In the genomic region with DNA sequence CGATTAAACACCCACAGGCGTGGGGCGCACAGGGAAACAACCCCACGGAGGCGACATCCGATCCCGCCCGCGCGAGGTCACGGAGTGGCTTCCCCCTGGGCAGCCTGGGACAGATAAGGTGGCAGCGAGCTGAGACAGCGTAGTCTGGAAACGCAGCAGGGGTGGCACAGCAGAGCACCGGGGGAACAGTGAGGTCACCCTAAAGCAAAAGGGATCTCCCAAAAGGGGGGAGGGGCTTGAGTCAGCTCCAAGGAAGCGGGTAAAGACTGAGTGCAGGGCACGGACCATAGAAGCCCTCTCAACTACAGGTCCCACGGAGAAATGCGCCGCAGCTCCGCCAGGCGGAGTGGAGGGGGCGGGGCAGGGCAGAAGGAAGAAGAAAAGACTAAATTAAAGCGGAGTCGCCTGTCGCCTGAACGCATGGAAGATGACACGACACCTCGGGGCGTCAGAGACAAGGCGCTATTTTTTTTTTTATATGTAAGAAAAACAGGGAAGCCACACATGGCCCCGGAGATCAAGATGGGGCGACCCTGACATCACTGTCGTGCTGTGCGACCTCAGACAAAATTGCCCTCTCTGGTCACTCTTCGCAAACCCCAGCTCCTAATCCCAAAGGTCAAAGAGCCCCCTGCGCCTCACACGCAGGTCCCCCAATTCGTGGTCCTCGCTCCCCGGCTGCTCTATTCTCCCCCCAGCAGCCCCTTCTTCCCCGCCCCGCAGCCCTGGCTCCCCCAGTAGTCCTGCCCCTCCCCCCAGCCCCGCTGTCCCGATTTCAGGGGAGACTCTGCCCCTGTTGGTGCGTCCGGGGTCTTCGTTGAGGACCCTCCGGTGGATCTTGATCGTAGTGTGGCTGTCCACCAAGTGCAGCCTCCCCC, we compare ENCODE assay signal across 8 mouse cellular contexts. TPM values are rescaled to one million over a fixed set of nuclear protein-coding genes. Genes with fewer than 3 reads are reported as not detected.
DNase-seq lines count a peak whose midpoint lies in the region; ATAC-seq and TF ChIP-seq lines count a peak whose summit lies in the region.

No protein-coding gene starts in this region.

- H3K27me3 ChIP-seq in cerebellum, adult 2 months (ENCODE audit: control insufficient read depth, insufficient read depth, low read length), result no peaks in the 10 kb centered on the region
- H3K27me3 ChIP-seq in heart, embryonic 10.5 days (ENCODE audit: insufficient read depth, poor library complexity, severe bottlenecking), result peaks cover 61% of the 10 kb centered on the region
- H3K27me3 ChIP-seq in lung, embryonic 15.5 days, result peaks cover 48% of the 10 kb centered on the region
- H3K27me3 ChIP-seq in neural tube, embryonic 13.5 days, result no peaks in the 10 kb centered on the region

- peak overlapping the region; percentile 99 for H3K4me2 ChIP-seq in lung, embryonic 15.5 days
- H3K4me2 ChIP-seq in neural tube, embryonic 13.5 days, result peak overlapping the region; percentile 97

- peak overlapping the region; percentile 87 for H3K4me3 ChIP-seq in layer of hippocampus, adult 2 months
- peak overlapping the region; percentile 83 for H3K4me3 ChIP-seq in cerebellum, adult 2 months (replicated peaks; ENCODE audit: insufficient read depth, low read depth, low read length)
- peak overlapping the region; percentile 70 for H3K4me3 ChIP-seq in heart, embryonic 10.5 days
- peak overlapping the region; percentile 59 for H3K4me3 ChIP-seq in lung, embryonic 15.5 days
- H3K4me3 ChIP-seq in neural tube, embryonic 13.5 days, result peak overlapping the region; percentile 93

- peak in 1 of 2 experiments; percentile 55 for DNase-seq in layer of hippocampus, adult 2 months (ENCODE audit: low spot score in 2 of 2)
- no peak for DNase-seq in layer of hippocampus, adult 9-10 months (ENCODE audit: low spot score)
- peak; percentile 57 to 69 for DNase-seq in cerebellum, adult 2 months
- DNase-seq in heart, embryonic 10.5 days (ENCODE audit: low spot score), result no peak
- DNase-seq in kidney, postnatal 10 days, result peak; percentile 76
- peak; percentile 76 for DNase-seq in thymus, postnatal 0 days (ENCODE audit: low spot score)

- ATAC-seq in lung, embryonic 15.5 days (ENCODE audit: borderline replicate concordance, extremely low read depth, low FRiP score, low TSS enrichment), result no peak
- ATAC-seq in neural tube, embryonic 13.5 days (ENCODE audit: low read depth), result no peak

- peak; percentile 69 for TF ChIP-seq CTCF in layer of hippocampus, adult 2 months (conservative IDR thresholded peaks at IDR 0.05)
- TF ChIP-seq CTCF in cerebellum, adult 2 months (IDR thresholded peaks at IDR 0.05; ENCODE audit: borderline replicate concordance, insufficient read depth, low read depth, low read length), result peak; percentile 54

- H3K9me3 ChIP-seq in heart, embryonic 10.5 days, result no peaks in the 10 kb centered on the region; the same call in 1 of the 2 replicates
- no peaks in the 10 kb centered on the region; the same call in 1 of the 2 replicates for H3K9me3 ChIP-seq in lung, embryonic 15.5 days
- no peaks in the 10 kb centered on the region for H3K9me3 ChIP-seq in neural tube, embryonic 13.5 days

- peaks cover 31% of the 10 kb centered on the region for H3K4me1 ChIP-seq in cerebellum, adult 2 months (ENCODE audit: control insufficient read depth, insufficient read depth, low read length)
- H3K4me1 ChIP-seq in heart, embryonic 10.5 days, result peaks cover 75% of the 10 kb centered on the region
- peaks cover 79% of the 10 kb centered on the region for H3K4me1 ChIP-seq in lung, embryonic 15.5 days
- H3K4me1 ChIP-seq in neural tube, embryonic 13.5 days (replicated peaks), result peaks cover 69% of the 10 kb centered on the region

- no peak overlapping the region for H3K9ac ChIP-seq in lung, embryonic 15.5 days
- peak overlapping the region; percentile 100 for H3K9ac ChIP-seq in neural tube, embryonic 13.5 days

- H3K36me3 ChIP-seq in heart, embryonic 10.5 days, result 0 out of 2 replicates have a peak, but pooled peaks cover 6% of the 10 kb centered on the region
- no peaks in the 10 kb centered on the region for H3K36me3 ChIP-seq in lung, embryonic 15.5 days
- H3K36me3 ChIP-seq in neural tube, embryonic 13.5 days, result 0 out of 2 replicates have a peak, but pooled peaks cover 7% of the 10 kb centered on the region

- WGBS in cerebellum, adult 2 months, result 4% methylated on average over 50 of the region's 50 CpGs
- 3% methylated on average over 50 of the region's 50 CpGs for WGBS in heart, embryonic 10.5 days
- 3% methylated on average over 50 of the region's 50 CpGs for WGBS in lung, embryonic 15.5 days
- WGBS in neural tube, embryonic 13.5 days, result 2% methylated on average over 50 of the region's 50 CpGs

- H3K27ac ChIP-seq in layer of hippocampus, adult 2 months, result peak overlapping the region; percentile 95
- H3K27ac ChIP-seq in cerebellum, adult 2 months (ENCODE audit: insufficient read depth, low read length), result no peak overlapping the region
- peak overlapping the region; percentile 59 for H3K27ac ChIP-seq in heart, embryonic 10.5 days
- H3K27ac ChIP-seq in lung, embryonic 15.5 days, result no peak overlapping the region
- H3K27ac ChIP-seq in neural tube, embryonic 13.5 days (replicated peaks), result peak overlapping the region; percentile 98

- no peak for TF ChIP-seq POLR2A in cerebellum, adult 2 months (IDR thresholded peaks at IDR 0.05; ENCODE audit: borderline replicate concordance, insufficient read depth, low read length)

RNA-seq across cellular contexts. Expression of gene Ptprs, which starts 3.3 kb away (rescaled TPM):
- 100 to 1,000 TPM; 666 to 670 TPM for total RNA-seq in layer of hippocampus, adult 2 months (2021)
- 478 and 518 TPM in 2 replicates for polyA plus RNA-seq in cerebellum, adult 2 months (2012; rRNA removed)
- polyA plus RNA-seq in heart, embryonic 10.5 days (2016; fragmentation: Nextera tagmentation; extraction: Ambion mirVana), result 50.4 and 73.5 TPM in 2 replicates
- polyA plus RNA-seq in lung, embryonic 15.5 days (2015; fragmentation: Nextera tagmentation; extraction: Ambion mirVana), result 73.4 and 77.9 TPM in 2 replicates
- 251 and 260 TPM in 2 replicates for polyA plus RNA-seq in neural tube, embryonic 13.5 days (2015; fragmentation: Nextera tagmentation; extraction: Ambion mirVana)
- 24.2 and 29.9 TPM in 2 replicates for polyA plus RNA-seq in thymus, postnatal 0 days (2015; fragmentation: Nextera tagmentation; extraction: Ambion mirVana)

RNA-seq across cellular contexts. Expression of gene Znrf4, which starts 39.3 kb away (rescaled TPM):
- total RNA-seq in layer of hippocampus, adult 2 months (2021), result not detected
- polyA plus RNA-seq in cerebellum, adult 2 months (2012; rRNA removed), result not detected in 2 replicates
- polyA plus RNA-seq in heart, embryonic 10.5 days (2016; fragmentation: Nextera tagmentation; extraction: Ambion mirVana), result not detected in 2 replicates
- polyA plus RNA-seq in lung, embryonic 15.5 days (2015; fragmentation: Nextera tagmentation; extraction: Ambion mirVana), result not detected in 2 replicates
- not detected in 2 replicates for polyA plus RNA-seq in neural tube, embryonic 13.5 days (2015; fragmentation: Nextera tagmentation; extraction: Ambion mirVana)
- not detected in 2 replicates for polyA plus RNA-seq in thymus, postnatal 0 days (2015; fragmentation: Nextera tagmentation; extraction: Ambion mirVana)

Comparison
In these comparisons a context has a peak if more than half of its experiments do, and no peak if none do; other contexts are left out.
1. DNase-seq: peak in cerebellum, adult 2 months (2 of 2), kidney, postnatal 10 days (single experiment) and thymus, postnatal 0 days (single experiment); none in layer of hippocampus, adult 9-10 months (single experiment) and heart, embryonic 10.5 days (single experiment).
2. H3K27ac ChIP-seq: peak in layer of hippocampus, adult 2 months (single experiment), heart, embryonic 10.5 days (single experiment) and neural tube, embryonic 13.5 days (single experiment); none in cerebellum, adult 2 months (single experiment) and lung, embryonic 15.5 days (single experiment).
3. Peak in every context shown above with its lines, with median percentiles within 50 percentile points of each other: H3K4me3 ChIP-seq.